Mouse (Mus musculus) neural tube, embryonic 15.5 days (tissue): ENCODE data around the gene Gjc1. TPM values are rescaled to one million over a fixed set of nuclear protein-coding genes. Genes with fewer than 3 reads are reported as not detected.

Experiments used
- ATAC-seq: fragments of 200-750 bp; cut with Nextera tagmentation; 2 replicates; pipeline ENCODE4 v1.8.0; 2017; ENCODE audit warnings: mild to moderate bottlenecking, moderate TSS enrichment, moderate library complexity; ENCODE audit not compliant: low FRiP score
- H3K27ac ChIP-seq: fragments of 300-500 bp; sonication (generic); replicated peaks from 2 replicates; pipeline ENCODE4 v1.5.1; 2015; ENCODE audit warnings: mild to moderate bottlenecking, inconsistent platforms
- H3K27me3 ChIP-seq: fragments of 300-500 bp; sonication (generic); replicated peaks from 2 replicates; pipeline ENCODE4 v1.6.1; 2015; ENCODE audit warnings: inconsistent platforms
- H3K36me3 ChIP-seq: fragments of 300-500 bp; sonication (generic); 2 replicates; pipeline ENCODE4 v1.6.1; 2015; ENCODE audit warnings: inconsistent platforms
- H3K4me1 ChIP-seq: fragments of 300-500 bp; sonication (generic); 2 replicates; pipeline ENCODE4 v1.6.1; 2015; ENCODE audit warnings: inconsistent platforms
- H3K4me2 ChIP-seq: fragments of 300-500 bp; sonication (generic); 2 replicates; pipeline ENCODE4 v1.6.1; 2015; ENCODE audit warnings: inconsistent platforms, mild to moderate bottlenecking, moderate library complexity
- H3K4me3 ChIP-seq: fragments of 300-500 bp; sonication (generic); replicated peaks from 2 replicates; pipeline ENCODE4 v1.5.1; 2015; ENCODE audit warnings: mild to moderate bottlenecking, inconsistent platforms
- H3K9ac ChIP-seq: fragments of 300-500 bp; sonication (generic); replicated peaks from 2 replicates; pipeline ENCODE4 v1.6.1; 2015; ENCODE audit warnings: mild to moderate bottlenecking, inconsistent platforms
- H3K9me3 ChIP-seq: fragments of 300-500 bp; sonication (generic); replicated peaks from 2 replicates; pipeline ENCODE4 v1.6.1; 2016; ENCODE audit warnings: inconsistent platforms
- WGBS: fragments of 180-500 bp; shearing (Covaris S2); methylation state at CpG from one replicate; pipeline ENCODE4 v1.1.7; 2015; ENCODE audit warnings: mixed read lengths; 5-methylcytosine and 5-hydroxymethylcytosine counted together
- polyA plus RNA-seq: library from polyadenylated mRNA; unstranded; fragments of >200 nt; fragmentation: Nextera tagmentation; extraction: Ambion mirVana; gene quantifications from 2 replicates; pipeline ENCODE4 v1.2.1, GENCODE M21; 2015

Gene Gjc1
- polyA plus RNA-seq, 1 experiment from 2014 or later = 31.9 TPM

DNA sequence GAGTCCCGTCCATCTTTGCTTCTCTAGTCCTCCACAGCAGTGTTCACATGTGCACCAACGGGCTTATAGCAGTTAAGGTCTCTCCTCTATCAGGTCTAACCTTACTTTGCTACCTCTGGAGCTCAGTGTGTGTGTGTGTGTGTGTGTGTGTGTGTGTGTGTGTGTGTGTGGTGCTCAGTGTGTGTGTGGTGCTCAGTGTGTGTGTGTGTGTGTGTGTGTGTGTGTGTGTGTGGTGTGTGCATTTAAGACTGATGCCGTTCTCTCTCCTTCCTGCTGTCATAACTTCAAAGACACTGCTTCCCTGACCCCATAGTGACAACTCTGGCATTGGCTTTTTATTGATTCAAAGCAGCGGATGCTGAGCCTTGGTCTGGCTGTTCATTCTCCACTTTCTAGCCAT, 16.0 kb upstream of the Gjc1 start, which contains the start of gene Higd1b:
Higd1b (plus strand) TSS at position 301 of the 400 bp plus-strand sequence.
- H3K27me3 ChIP-seq = no peaks in the 10 kb centered on the region
- H3K4me1 ChIP-seq = no peaks in the 10 kb centered on the region
- no peak within 1 kb of the TSS for H3K9ac ChIP-seq
- H3K36me3 ChIP-seq = peaks cover 38% of the 10 kb centered on the region
- H3K9me3 ChIP-seq = no peaks in the 10 kb centered on the region
- no peak for ATAC-seq
- WGBS = 83% methylated on average over 4 of the region's 4 CpGs
- no peak within 1 kb of the TSS for H3K27ac ChIP-seq
- H3K4me3 ChIP-seq = no peak within 1 kb of the TSS
- H3K4me2 ChIP-seq = no peak within 1 kb of the TSS

GRCm38 (mm10) chr11:102834219-102834618, 14.7 kb upstream of the Gjc1 start:
- no peak for ATAC-seq

GRCm38 (mm10) chr11:102832700-102833297, 13.3 kb upstream of the Gjc1 start:
- no peak for ATAC-seq
- Histone ChIP-seq H3K4me2 (no peak overlapping the region), H3K9ac (no peak overlapping the region), H3K4me1 (no peaks in the 10 kb centered on the region), H3K9me3 (no peaks in the 10 kb centered on the region), H3K36me3 (peaks cover 12% of the 10 kb centered on the region), H3K27me3 (no peaks in the 10 kb centered on the region), H3K4me3 (no peak overlapping the region), H3K27ac (no peak overlapping the region)
- 75% methylated on average over 18 of the region's 18 CpGs for WGBS

More at GRCm38 (mm10) chr11:102834219-102834618, 14.7 kb upstream of the Gjc1 start:
- peaks cover 25% of the 10 kb centered on the region for H3K36me3 ChIP-seq
- no peaks in the 10 kb centered on the region for H3K27me3 ChIP-seq
- 84% methylated on average over 10 of the region's 10 CpGs for WGBS
- no peak overlapping the region for H3K4me3 ChIP-seq
- H3K4me1 ChIP-seq = no peaks in the 10 kb centered on the region
- no peaks in the 10 kb centered on the region for H3K9me3 ChIP-seq
- no peak overlapping the region for H3K4me2 ChIP-seq
- H3K9ac ChIP-seq = no peak overlapping the region
- no peak overlapping the region for H3K27ac ChIP-seq

- Histone ChIP-seq H3K27me3 (no peaks in the 10 kb centered on the region), H3K9ac (no peak overlapping the region), H3K36me3 (no peaks in the 10 kb centered on the region), H3K27ac (no peak overlapping the region), H3K4me2 (no peak overlapping the region), H3K4me3 (no peak overlapping the region), H3K4me1 (no peaks in the 10 kb centered on the region), H3K9me3 (no peaks in the 10 kb centered on the region)
- 80% methylated on average over 4 of the region's 4 CpGs for WGBS
- no peak for ATAC-seq
Measured at GRCm38 (mm10) chr11:102830276-102830675, 10.8 kb upstream of the Gjc1 start.

DNA sequence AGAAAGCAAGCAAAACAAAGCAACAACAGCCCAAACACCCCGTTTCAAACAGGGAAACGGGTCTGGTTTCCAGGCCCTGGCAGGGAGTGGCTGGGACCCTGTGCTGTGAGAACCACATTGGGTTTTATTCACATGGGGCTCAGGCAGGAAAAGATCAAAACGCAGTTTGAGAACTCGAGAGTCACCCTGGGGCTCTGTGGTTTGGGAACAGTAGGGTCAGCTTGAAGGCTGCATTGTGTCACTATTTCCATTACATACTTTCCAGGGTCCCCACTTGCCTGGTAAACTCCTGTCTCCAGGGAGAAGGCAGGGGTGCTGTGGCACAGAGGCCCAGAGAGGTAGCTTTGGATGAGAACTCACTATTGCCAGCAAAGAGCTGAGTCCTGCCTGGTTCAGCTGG, 7.6 kb upstream of the Gjc1 start:
- H3K4me3 ChIP-seq = no peak overlapping the region
- no peaks in the 10 kb centered on the region for H3K36me3 ChIP-seq
- H3K4me1 ChIP-seq = no peaks in the 10 kb centered on the region
- H3K27ac ChIP-seq = no peak overlapping the region
- no peak overlapping the region for H3K4me2 ChIP-seq
- no peaks in the 10 kb centered on the region for H3K9me3 ChIP-seq
- 63% methylated on average over 4 of the region's 4 CpGs for WGBS
- no peak overlapping the region for H3K9ac ChIP-seq
- ATAC-seq = no peak
- H3K27me3 ChIP-seq = no peaks in the 10 kb centered on the region

- H3K27me3 ChIP-seq = no peaks in the 10 kb centered on the region
- no peak overlapping the region for H3K27ac ChIP-seq
- H3K4me3 ChIP-seq = no peak overlapping the region
- no peak overlapping the region for H3K4me2 ChIP-seq
- H3K9ac ChIP-seq = no peak overlapping the region
- H3K9me3 ChIP-seq = no peaks in the 10 kb centered on the region
- H3K36me3 ChIP-seq = no peaks in the 10 kb centered on the region
- H3K4me1 ChIP-seq = no peaks in the 10 kb centered on the region
- ATAC-seq = no peak
- WGBS = 74% methylated on average over 2 of the region's 2 CpGs
Measured at GRCm38 (mm10) chr11:102826476-102826875, 7.0 kb upstream of the Gjc1 start.

GRCm38 (mm10) chr11:102821231-102821630, 1.7 kb upstream of the Gjc1 start:
- Histone ChIP-seq H3K27ac (no peak overlapping the region), H3K4me1 (peaks cover 23% of the 10 kb centered on the region), H3K4me2 (no peak overlapping the region), H3K27me3 (0 out of 2 replicates have a peak, but pooled peaks cover 4% of the 10 kb centered on the region), H3K9me3 (no peaks in the 10 kb centered on the region), H3K9ac (no peak overlapping the region), H3K4me3 (no peak overlapping the region), H3K36me3 (no peaks in the 10 kb centered on the region)
- no peak for ATAC-seq
- 64% methylated on average over 6 of the region's 6 CpGs for WGBS

DNA sequence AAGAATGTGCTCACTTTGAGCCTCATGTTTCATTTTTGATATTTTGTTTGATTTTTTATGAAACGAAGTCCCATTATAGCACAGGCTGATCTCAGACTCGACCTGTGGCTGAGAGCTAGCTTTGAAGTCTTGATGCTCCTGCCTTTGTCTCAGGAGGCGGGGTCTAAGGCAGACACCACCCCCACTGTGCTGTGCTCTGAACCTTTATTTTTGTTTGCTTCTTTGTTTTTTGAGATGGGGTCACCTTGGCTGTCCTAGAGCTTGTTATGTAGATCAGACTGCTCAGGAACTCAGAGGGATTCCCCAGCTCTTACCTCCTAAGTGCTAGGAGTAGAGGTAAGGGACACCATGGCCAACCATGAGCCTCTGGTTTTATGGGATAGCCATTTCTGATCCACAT, 932 bp upstream of the Gjc1 start:
- no peak overlapping the region for H3K9ac ChIP-seq
- no peak overlapping the region for H3K4me3 ChIP-seq
- H3K27ac ChIP-seq = no peak overlapping the region
- H3K27me3 ChIP-seq = 0 out of 2 replicates have a peak, but pooled peaks cover 4% of the 10 kb centered on the region
- 16% methylated on average over 3 of the region's 3 CpGs for WGBS
- no peaks in the 10 kb centered on the region for H3K9me3 ChIP-seq
- no peaks in the 10 kb centered on the region for H3K36me3 ChIP-seq
- no peak overlapping the region for H3K4me2 ChIP-seq
- no peak for ATAC-seq
- peaks cover 28% of the 10 kb centered on the region for H3K4me1 ChIP-seq

GRCm38 (mm10) chr11:102819783-102820385, 384 bp upstream of the Gjc1 start:
- ATAC-seq = peak; percentile 45; the same call in 1 of the 2 replicates
- peaks cover 28% of the 10 kb centered on the region for H3K4me1 ChIP-seq
- H3K4me3 ChIP-seq = peak overlapping the region; percentile 82
- no peaks in the 10 kb centered on the region for H3K36me3 ChIP-seq
- H3K9ac ChIP-seq = peak overlapping the region; percentile 79
- WGBS = 6% methylated on average over 14 of the region's 14 CpGs
- H3K9me3 ChIP-seq = no peaks in the 10 kb centered on the region
- H3K27ac ChIP-seq = peak overlapping the region; percentile 92
- 0 out of 2 replicates have a peak, but pooled peaks cover 4% of the 10 kb centered on the region for H3K27me3 ChIP-seq
- peak overlapping the region; percentile 93 for H3K4me2 ChIP-seq

DNA sequence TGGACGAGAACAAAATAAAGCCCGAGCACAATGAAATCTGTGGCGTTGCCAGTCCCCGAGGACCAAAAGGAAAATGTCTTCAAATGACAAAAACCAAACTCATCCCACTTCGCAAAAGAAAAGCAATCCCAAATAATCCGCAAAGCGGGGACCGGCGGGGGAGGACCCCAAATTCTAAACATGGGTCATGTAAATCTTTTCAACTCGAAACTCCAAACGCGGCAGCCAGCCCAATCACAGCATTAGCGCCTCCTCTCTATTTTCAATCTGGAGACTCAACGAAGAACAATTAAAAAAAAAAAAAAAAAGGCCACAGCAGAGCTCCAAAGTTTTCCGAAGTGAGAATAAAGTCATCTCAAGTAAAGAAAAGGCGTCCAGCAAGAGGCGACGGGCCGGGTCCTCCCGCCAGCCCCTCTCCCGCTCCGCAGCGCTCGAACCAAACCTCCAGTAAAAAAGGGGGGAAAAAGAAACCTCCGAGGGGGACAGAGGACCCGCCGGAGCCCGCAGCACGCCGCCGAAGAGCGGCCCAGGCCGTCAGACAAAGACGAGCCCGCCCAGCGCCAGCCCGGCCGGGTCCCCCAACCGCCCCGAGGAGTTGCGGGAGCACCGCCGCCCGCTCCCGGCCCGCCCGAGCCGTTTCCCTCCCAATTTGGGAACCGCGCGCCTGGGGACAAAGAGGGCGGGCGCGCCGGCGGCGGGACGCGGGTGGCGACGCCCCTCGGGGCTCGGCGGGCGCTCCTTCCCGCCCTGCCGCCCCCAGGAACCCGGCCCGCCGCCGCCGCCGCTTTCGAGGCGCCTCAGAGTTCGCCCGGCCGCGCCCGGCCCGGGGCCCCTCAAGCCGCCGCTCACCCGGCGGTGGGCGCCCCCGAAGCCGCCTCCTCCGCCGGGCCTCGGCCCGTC, 1.1 kb downstream of the Gjc1 start:
- Histone ChIP-seq H3K27ac (peak overlapping the region; percentile 92), H3K9me3 (no peaks in the 10 kb centered on the region), H3K36me3 (no peaks in the 10 kb centered on the region), H3K27me3 (0 out of 2 replicates have a peak, but pooled peaks cover 4% of the 10 kb centered on the region), H3K4me3 (peak overlapping the region; percentile 82), H3K4me1 (peaks cover 34% of the 10 kb centered on the region), H3K9ac (peak overlapping the region; percentile 79), H3K4me2 (peak overlapping the region; percentile 93)
- ATAC-seq = peak; percentile 20; the same call in 1 of the 2 replicates
- under 1% methylated on average over 43 of the region's 92 CpGs for WGBS

- Histone ChIP-seq H3K27me3 (no peaks in the 10 kb centered on the region), H3K36me3 (no peaks in the 10 kb centered on the region), H3K27ac (no peak overlapping the region), H3K9ac (no peak overlapping the region), H3K4me1 (peaks cover 38% of the 10 kb centered on the region), H3K9me3 (no peaks in the 10 kb centered on the region), H3K4me3 (no peak overlapping the region), H3K4me2 (0 out of 2 replicates have a peak overlapping the region, but pooled peaks have one; percentile 5)
- no peak for ATAC-seq
Measured at GRCm38 (mm10) chr11:102814881-102815280, 4.6 kb downstream of the Gjc1 start.
